Mouse (Mus musculus): ENCODE data around the gene Rgs10.

- peak; percentile 34; the same call in 1 of the 2 replicates for TF ChIP-seq CTCF (IDR thresholded peaks at IDR 0.05; ENCODE audit: insufficient read depth, low read length)
- no peak for TF ChIP-seq POLR2A (IDR thresholded peaks at IDR 0.05; ENCODE audit: borderline replicate concordance, extremely low read depth, low read depth, low read length)
These were observed 85.7 kb downstream of the Rgs10 start for GRCm38 (mm10) chr7:128332896-128333295.
